Mouse (Mus musculus): ENCODE results near the gene Setd1b. TPM values are rescaled to one million over a fixed set of nuclear protein-coding genes. Genes with fewer than 3 reads are reported as not detected.

Gene Setd1b
- total and polyA plus RNA-seq, 3 experiments: 3.0 to 23.5 TPM; not detected in 1

- no peak for DNase-seq (ENCODE audit: low read depth, low spot score)
- no peaks in the 10 kb centered on the region for H3K9me3 ChIP-seq (replicated peaks; ENCODE audit: insufficient read depth, low read length)
- H3K36me3 ChIP-seq (ENCODE audit: control insufficient read depth in 1 of 2, insufficient read depth in 2 of 2, low read length in 2 of 2): peaks cover 0 to 9% of the 10 kb centered on the region in 2 experiments; a peak in 2 of 4 replicates
- H3K79me2 ChIP-seq (ENCODE audit: control insufficient read depth, insufficient read depth, low read length, poor library complexity): no peaks in the 10 kb centered on the region
- no peaks in the 10 kb centered on the region for H3K4me1 ChIP-seq (ENCODE audit: control insufficient read depth in 1 of 2, insufficient read depth in 2 of 2, low read length in 2 of 2)
- no peak overlapping the region for H3K9ac ChIP-seq (ENCODE audit: control insufficient read depth, low read depth, low read length, poor library complexity, severe bottlenecking)
- no peak for TF ChIP-seq TBP (IDR thresholded peaks at IDR 0.05; ENCODE audit: low read depth, low read length)
- no peak for TF ChIP-seq GABPA (IDR thresholded peaks at IDR 0.05; ENCODE audit: low read depth, low read length)
- TF ChIP-seq MYB (IDR thresholded peaks at IDR 0.05; ENCODE audit: low read depth, low read length): no peak
- no peak for TF ChIP-seq ZMIZ1 (IDR thresholded peaks at IDR 0.05; ENCODE audit: low read depth, low read length)
- TF ChIP-seq NRF1 (IDR thresholded peaks at IDR 0.05; ENCODE audit: insufficient read depth, low read depth, low read length, poor library complexity, severe bottlenecking): no peak
- no peak for TF ChIP-seq SIN3A (IDR thresholded peaks at IDR 0.05; ENCODE audit: low read length)
- no peak for TF ChIP-seq UBTF (IDR thresholded peaks at IDR 0.05; ENCODE audit: borderline replicate concordance, insufficient read depth, low read depth, low read length)
- TF ChIP-seq E2F4 (IDR thresholded peaks at IDR 0.05; ENCODE audit: borderline replicate concordance, low read depth, low read length): no peak
- TF ChIP-seq ZKSCAN1 (IDR thresholded peaks at IDR 0.05; ENCODE audit: low read depth, low read length): no peak
- no peak for TF ChIP-seq MXI1 (IDR thresholded peaks at IDR 0.05; ENCODE audit: low read depth, low read length)
- TF ChIP-seq TCF12 (IDR thresholded peaks at IDR 0.05; ENCODE audit: low read depth, low read length): no peak
- TF ChIP-seq HCFC1 (IDR thresholded peaks at IDR 0.05; ENCODE audit: low read depth, low read length): no peak
- no peak for TF ChIP-seq TAL1 (IDR thresholded peaks at IDR 0.05; ENCODE audit: low read length)
- H3K27ac ChIP-seq (ENCODE audit: control insufficient read depth, low read depth, low read length): no peak overlapping the region
- no peaks in the 10 kb centered on the region for H3K27me3 ChIP-seq (ENCODE audit: control insufficient read depth in 1 of 2, insufficient read depth in 2 of 2, low read length in 2 of 2)
- no peak overlapping the region for H3K4me3 ChIP-seq (ENCODE audit: control insufficient read depth in 1 of 2, insufficient read depth in 1 of 2, low read depth in 2 of 2, low read length in 2 of 2)
Measured at GRCm38 (mm10) chr5:123157972-123158371, 16.0 kb downstream of the Setd1b start.

GRCm38 (mm10) chr5:123159446-123159845 lies 17.5 kb downstream of the Setd1b start:
- H3K79me2 ChIP-seq (ENCODE audit: control insufficient read depth, insufficient read depth, low read length, poor library complexity): no peaks in the 10 kb centered on the region
- no peak overlapping the region for H3K4me3 ChIP-seq (ENCODE audit: control insufficient read depth in 1 of 2, insufficient read depth in 1 of 2, low read depth in 2 of 2, low read length in 2 of 2)
- no peak overlapping the region for H3K27ac ChIP-seq (ENCODE audit: control insufficient read depth, low read depth, low read length)
- peaks cover 0 to 9% of the 10 kb centered on the region in 2 experiments; a peak in 2 of 4 replicates for H3K36me3 ChIP-seq (ENCODE audit: control insufficient read depth in 1 of 2, insufficient read depth in 2 of 2, low read length in 2 of 2)
- H3K4me1 ChIP-seq (ENCODE audit: control insufficient read depth in 1 of 2, insufficient read depth in 2 of 2, low read length in 2 of 2): no peaks in the 10 kb centered on the region
- DNase-seq (ENCODE audit: low read depth, low spot score): no peak
- no peaks in the 10 kb centered on the region for H3K27me3 ChIP-seq (ENCODE audit: control insufficient read depth in 1 of 2, insufficient read depth in 2 of 2, low read length in 2 of 2)
- H3K9me3 ChIP-seq (replicated peaks; ENCODE audit: insufficient read depth, low read length): no peaks in the 10 kb centered on the region
- no peak overlapping the region for H3K9ac ChIP-seq (ENCODE audit: control insufficient read depth, low read depth, low read length, poor library complexity, severe bottlenecking)
- TF ChIP-seq GABPA (IDR thresholded peaks at IDR 0.05; ENCODE audit: low read depth, low read length): no peak
- TF ChIP-seq POLR2AphosphoS2 (IDR thresholded peaks at IDR 0.05; ENCODE audit: low read length): no peak
- TF ChIP-seq MYB (IDR thresholded peaks at IDR 0.05; ENCODE audit: low read depth, low read length): no peak
- TF ChIP-seq ZKSCAN1 (IDR thresholded peaks at IDR 0.05; ENCODE audit: low read depth, low read length): no peak
- no peak for TF ChIP-seq NRF1 (IDR thresholded peaks at IDR 0.05; ENCODE audit: insufficient read depth, low read depth, low read length, poor library complexity, severe bottlenecking)
- TF ChIP-seq MAX (IDR thresholded peaks at IDR 0.05; ENCODE audit: low read length): no peak
- TF ChIP-seq SIN3A (IDR thresholded peaks at IDR 0.05; ENCODE audit: low read length): no peak
- TF ChIP-seq ETS1 (IDR thresholded peaks at IDR 0.05; ENCODE audit: low read depth, low read length): no peak
- TF ChIP-seq MXI1 (IDR thresholded peaks at IDR 0.05; ENCODE audit: low read depth, low read length): no peak
- no peak for TF ChIP-seq JUND (IDR thresholded peaks at IDR 0.05; ENCODE audit: low read depth, low read length)
- no peak for TF ChIP-seq BHLHE40 (IDR thresholded peaks at IDR 0.05; ENCODE audit: borderline replicate concordance, low read depth, low read length)
- TF ChIP-seq RCOR1 (IDR thresholded peaks at IDR 0.05; ENCODE audit: low read depth, low read length): no peak
- TF ChIP-seq TAL1 (IDR thresholded peaks at IDR 0.05; ENCODE audit: low read length): no peak
- no peak for TF ChIP-seq NELFE (IDR thresholded peaks at IDR 0.05; ENCODE audit: low read depth, low read length)

Measured in MEL (cell line).